Mouse (Mus musculus): ENCODE measurements around the gene 5730480H06Rik. TPM values are rescaled to one million over a fixed set of nuclear protein-coding genes. Genes with fewer than 3 reads are reported as not detected.

5730480H06Rik gene
- total RNA-seq, 1 experiment from 2014 or later: 14.2 TPM

DNA sequence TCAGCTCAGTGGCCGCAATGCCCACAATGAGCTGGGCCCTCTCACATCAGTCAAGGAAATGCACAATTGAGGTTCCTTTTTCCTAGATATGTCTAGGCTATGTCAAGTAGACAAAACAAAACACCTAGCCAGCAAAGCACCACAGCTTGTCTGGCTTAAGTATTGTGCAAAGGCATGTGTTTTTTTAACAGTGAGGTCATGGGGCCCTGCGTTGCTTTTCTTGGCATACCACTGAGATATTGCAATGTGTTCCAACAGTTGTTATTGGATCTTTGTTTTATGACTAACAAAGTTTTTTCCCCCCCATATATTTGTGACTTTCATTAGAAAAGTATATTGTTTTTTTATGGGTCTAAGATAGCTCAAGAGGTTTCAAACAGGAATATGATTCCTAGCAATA lies 92.0 kb downstream of the 5730480H06Rik start:
- DNase-seq: peak; percentile 5

DNA sequence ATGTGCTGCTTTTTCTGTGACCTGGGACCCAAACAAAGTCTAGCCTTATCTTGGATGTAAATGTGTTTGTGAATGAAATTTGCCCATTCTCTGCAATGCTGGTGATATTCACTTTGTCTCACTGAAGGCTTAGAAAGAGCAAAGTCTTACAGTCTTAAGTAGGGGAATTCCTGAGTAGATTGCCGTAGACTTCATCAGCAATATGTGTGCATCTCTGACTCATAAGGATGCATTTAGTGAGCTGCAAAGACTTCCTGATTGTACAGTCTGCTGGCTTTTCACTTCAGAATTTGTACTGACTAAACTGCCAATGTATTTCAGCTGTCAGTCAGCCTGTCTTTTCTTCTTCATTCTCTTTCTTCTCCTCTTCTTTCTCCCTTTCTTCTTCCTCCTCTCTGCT lies 94.2 kb downstream of the 5730480H06Rik start:
- no peak for DNase-seq

DNA sequence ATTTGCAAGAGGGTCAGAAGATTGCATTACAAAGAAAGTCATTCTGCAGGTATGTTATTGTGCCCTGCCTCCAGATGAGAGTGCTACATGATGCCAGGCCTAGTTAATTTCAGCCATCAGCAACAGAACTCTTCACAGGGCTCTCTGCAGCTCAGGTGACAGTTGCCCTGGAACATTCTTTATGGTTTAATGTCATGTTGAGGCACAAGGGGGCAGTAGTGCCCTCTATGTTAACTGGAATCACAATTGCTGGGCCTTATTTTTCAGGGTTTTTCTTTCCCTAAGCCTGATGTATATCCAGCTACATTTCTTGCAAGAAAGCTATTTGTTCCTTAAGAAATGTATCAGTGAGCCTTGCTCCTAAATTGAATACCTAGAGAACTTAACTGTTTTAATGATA lies 102.7 kb downstream of the 5730480H06Rik start:
- peak; percentile 59 for DNase-seq

DNA sequence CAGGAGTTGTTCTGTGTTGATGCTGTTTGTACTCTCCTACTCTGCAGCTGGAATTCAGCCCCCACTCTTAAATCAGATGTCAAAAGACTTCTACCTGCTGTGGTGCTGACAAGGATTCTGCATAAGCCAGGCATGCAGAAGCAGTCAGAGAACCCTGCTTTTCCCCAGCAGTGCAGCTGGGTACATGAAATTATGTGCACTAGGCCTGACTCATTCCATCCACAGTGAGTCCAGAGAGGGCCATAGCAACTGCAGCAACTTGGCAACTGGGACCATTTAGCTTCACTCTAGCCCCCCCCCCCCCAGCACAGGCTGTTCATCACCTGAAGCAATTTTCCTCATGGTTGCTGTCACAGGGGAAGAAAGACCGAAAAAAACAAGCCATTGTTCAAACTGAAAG lies 121.1 kb downstream of the 5730480H06Rik start:
- no peak for DNase-seq

DNA sequence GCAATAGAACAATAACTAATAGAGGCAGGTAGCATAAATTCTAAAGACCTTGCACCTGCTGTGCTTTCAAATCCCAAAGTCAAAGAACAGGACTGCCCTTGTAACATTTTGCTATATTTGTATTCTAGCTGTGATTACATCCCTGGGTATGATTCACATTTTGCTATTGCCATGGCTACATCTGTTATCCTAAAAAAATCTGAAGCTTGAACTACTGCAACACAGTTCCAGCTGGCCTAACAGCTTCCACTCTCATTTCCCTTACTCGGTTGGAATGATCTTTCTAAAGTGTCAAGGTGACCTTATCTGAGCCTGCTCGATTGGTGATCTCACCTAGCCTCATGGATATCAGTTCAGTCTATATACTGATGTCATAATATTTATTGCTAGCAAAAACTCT lies 132.5 kb downstream of the 5730480H06Rik start:
- no peak for DNase-seq

All from adrenal gland, postnatal 14 days (tissue).